17 mouse cellular contexts compared by ENCODE assay signal in the genomic region with DNA sequence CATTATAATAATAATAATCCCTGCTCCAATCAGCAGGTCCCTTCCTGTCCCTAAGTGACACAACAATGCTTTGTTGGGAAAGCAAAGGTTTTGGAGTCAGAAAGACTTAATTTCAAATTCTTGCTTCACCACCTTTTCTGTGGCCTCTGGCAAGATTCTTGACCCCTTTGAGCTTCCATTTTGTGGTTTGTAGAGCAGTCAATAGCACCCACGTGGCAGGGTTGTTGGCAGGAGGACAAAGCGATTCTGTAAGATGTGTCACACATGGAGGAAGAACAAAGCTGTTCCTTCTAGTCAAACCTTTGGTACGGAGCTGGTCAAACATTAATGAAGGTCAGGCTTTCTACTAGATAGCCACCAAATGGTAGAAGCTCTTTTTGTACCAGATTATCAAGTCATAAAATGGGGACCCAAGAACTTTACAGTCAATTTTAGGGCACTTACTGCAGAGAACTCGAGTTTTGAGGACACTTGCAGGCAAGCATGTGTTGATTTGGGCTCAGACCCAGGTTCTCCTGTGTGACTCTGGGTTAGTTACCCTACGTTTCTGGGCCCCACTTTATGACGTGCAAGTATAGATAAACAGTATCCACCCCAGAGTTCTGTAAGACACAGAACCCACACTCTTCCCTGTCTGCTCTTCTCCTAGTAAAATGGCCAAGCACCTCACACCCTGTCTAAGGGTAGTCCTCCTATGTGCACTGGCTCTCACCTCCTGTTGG. TPM values are rescaled to one million over a fixed set of nuclear protein-coding genes. Genes with fewer than 3 reads are reported as not detected.
DNase-seq lines count a peak whose midpoint lies in the region; ATAC-seq and TF ChIP-seq lines count a peak whose summit lies in the region.
"Had no signal": no experiment of that assay in that cellular context is flagged by ENCODE, and none has a peak within 500 bp of the region (broad histone marks: within the 10 kb centered on the region; RNA-seq: fewer than 3 reads in every experiment).

No protein-coding gene starts in this region.

- no peak for TF ChIP-seq CTCF in liver, postnatal 0 days (IDR thresholded peaks at IDR 0.05; ENCODE audit: low read depth)
- TF ChIP-seq CTCF in stomach, postnatal 0 days (IDR thresholded peaks at IDR 0.05; ENCODE audit: low read depth) = no peak

- ATAC-seq in liver, postnatal 0 days = peak; percentile 66
- ATAC-seq in stomach, postnatal 0 days (ENCODE audit: low FRiP score, low TSS enrichment) = peak; percentile 77; the same call in 1 of the 2 replicates
- ATAC-seq: liver, embryonic 12.5 days had no signal

- 54% methylated on average over 6 of the region's 6 CpGs for WGBS in liver, postnatal 0 days (ENCODE audit: insufficient replicate concordance)
- 26% methylated on average over 6 of the region's 6 CpGs for WGBS in large intestine, adult 2 months
- WGBS in stomach, postnatal 0 days = 50% methylated on average over 6 of the region's 6 CpGs

- no peaks in the 10 kb centered on the region for H3K4me1 ChIP-seq in liver, postnatal 0 days (ENCODE audit: insufficient read depth)
- H3K4me1 ChIP-seq in stomach, postnatal 0 days (replicated peaks; ENCODE audit: control insufficient read depth, insufficient read depth) = no peaks in the 10 kb centered on the region
- H3K4me1 ChIP-seq: hindbrain, embryonic 10.5 days; liver, embryonic 12.5 days; midbrain, embryonic 10.5 days; neural tube, embryonic 13.5 days had no signal

- peak; percentile 29; the same call in 1 of the 2 replicates for TF ChIP-seq EP300 in liver, postnatal 0 days (IDR thresholded peaks at IDR 0.05; ENCODE audit: low read depth)
- TF ChIP-seq EP300 in stomach, postnatal 0 days (optimal IDR thresholded peaks at IDR 0.05) = no peak

- no peak overlapping the region for H3K4me3 ChIP-seq in liver, postnatal 0 days (ENCODE audit: low read depth, low read length)
- no peak overlapping the region for H3K4me3 ChIP-seq in stomach, postnatal 0 days (ENCODE audit: low read depth, low read length)
- H3K4me3 ChIP-seq: erythroblast, embryonic 14.5 days; hindbrain, embryonic 10.5 days; liver, embryonic 12.5 days; midbrain, embryonic 10.5 days; neural tube, embryonic 13.5 days had no signal

- DNase-seq in liver, postnatal 0 days = peak; percentile 51
- no peak for DNase-seq in liver
- peak; percentile 90 for DNase-seq in fibroblast of lung, adult 2 months (ENCODE audit: low read depth)
- DNase-seq in large intestine, adult 2 months (ENCODE audit: low read depth, low spot score) = peak; percentile 92
- DNase-seq in stomach, postnatal 0 days (ENCODE audit: low spot score) = peak; percentile 51
- DNase-seq in left cerebral cortex, postnatal 25 days (ENCODE audit: low spot score in 2 of 2) = no peak
- no peak for DNase-seq in thymus, postnatal 36 days
- DNase-seq in gastrocnemius, postnatal 36 days = no peak
- DNase-seq: cerebellum, postnatal 10 days; gastrocnemius, postnatal 25 days; layer of hippocampus, adult 9-11 months; right cerebral cortex, postnatal 25 days had no signal

- no peak overlapping the region for H3K4me2 ChIP-seq in liver, postnatal 0 days (ENCODE audit: low read depth, low read length)
- H3K4me2 ChIP-seq in stomach, postnatal 0 days (replicated peaks; ENCODE audit: low read depth) = no peak overlapping the region
- H3K4me2 ChIP-seq: liver, embryonic 12.5 days; neural tube, embryonic 13.5 days had no signal

- H3K27me3 ChIP-seq in liver, postnatal 0 days (ENCODE audit: insufficient read depth, low read length) = no peaks in the 10 kb centered on the region
- no peaks in the 10 kb centered on the region for H3K27me3 ChIP-seq in stomach, postnatal 0 days (ENCODE audit: control insufficient read depth, insufficient read depth, low read length)
- H3K27me3 ChIP-seq: liver, embryonic 12.5 days; neural tube, embryonic 13.5 days had no signal

- no peak overlapping the region for H3K9ac ChIP-seq in liver, postnatal 0 days (replicated peaks)
- H3K9ac ChIP-seq in stomach, postnatal 0 days (ENCODE audit: low read length) = no peak overlapping the region
- H3K9ac ChIP-seq: liver, embryonic 12.5 days; neural tube, embryonic 13.5 days had no signal

- H3K27ac ChIP-seq in liver, postnatal 0 days (ENCODE audit: low read depth) = no peak overlapping the region
- H3K27ac ChIP-seq in stomach, postnatal 0 days (replicated peaks) = peak overlapping the region; percentile 35; the same call in 1 of the 2 replicates
- H3K27ac ChIP-seq: hindbrain, embryonic 10.5 days; liver, embryonic 12.5 days; midbrain, embryonic 10.5 days; neural tube, embryonic 13.5 days had no signal

- no peaks in the 10 kb centered on the region for H3K9me3 ChIP-seq in liver, postnatal 0 days (ENCODE audit: low read length)
- no peaks in the 10 kb centered on the region for H3K9me3 ChIP-seq in stomach, postnatal 0 days (ENCODE audit: control insufficient read depth, low read length)
- H3K9me3 ChIP-seq: hindbrain, embryonic 10.5 days; liver, embryonic 12.5 days; midbrain, embryonic 10.5 days; neural tube, embryonic 13.5 days had no signal

- intact Hi-C loops in left cerebral cortex, postnatal 25 days (cut with DNase I) = no loop called here
- intact Hi-C loops in gastrocnemius, postnatal 36 days (cut with DNase I) = no loop called here

- H3K36me3 ChIP-seq in liver, postnatal 0 days (replicated peaks; ENCODE audit: insufficient read depth, low read length) = no peaks in the 10 kb centered on the region
- no peaks in the 10 kb centered on the region for H3K36me3 ChIP-seq in stomach, postnatal 0 days (ENCODE audit: control insufficient read depth, insufficient read depth, low read length)
- H3K36me3 ChIP-seq: hindbrain, embryonic 10.5 days; liver, embryonic 12.5 days; midbrain, embryonic 10.5 days; neural tube, embryonic 13.5 days had no signal

RNA-seq across cellular contexts. Expression of gene S100a10, which starts 24.6 kb away (rescaled TPM):
- 75.4 and 82.0 TPM in 2 replicates for polyA plus RNA-seq in liver, postnatal 0 days (2015; fragmentation: Nextera tagmentation; extraction: Ambion mirVana)
- 437 and 499 TPM in 2 replicates for polyA plus RNA-seq in large intestine, adult 2 months (2012; rRNA removed)
- polyA plus RNA-seq in stomach, postnatal 0 days (2015; fragmentation: Nextera tagmentation; extraction: Ambion mirVana) = 314 and 375 TPM in 2 replicates
- total RNA-seq in left cerebral cortex, postnatal 25 days (2021) = 10 to 100 TPM; 35.9 to 41.5 TPM
- 10 to 100 TPM; 38.8 to 50.5 TPM for total RNA-seq in gastrocnemius, postnatal 36 days (2021)

RNA-seq across cellular contexts. Expression of gene S100a11, which starts 59.2 kb away (rescaled TPM):
- 330 and 336 TPM in 2 replicates for polyA plus RNA-seq in liver, postnatal 0 days (2015; fragmentation: Nextera tagmentation; extraction: Ambion mirVana)
- polyA plus RNA-seq in large intestine, adult 2 months (2012; rRNA removed) = 187 and 233 TPM in 2 replicates
- polyA plus RNA-seq in stomach, postnatal 0 days (2015; fragmentation: Nextera tagmentation; extraction: Ambion mirVana) = 1,952 and 2,093 TPM in 2 replicates
- 10 to 100 TPM in 1 of 2 experiments, 1 to 10 TPM in 1; 8.3 to 11.3 TPM for total RNA-seq in left cerebral cortex, postnatal 25 days (2021)
- 10 to 100 TPM; 37.6 to 43.6 TPM for total RNA-seq in gastrocnemius, postnatal 36 days (2021)

Comparison
In these comparisons a context has a peak if more than half of its experiments do, and no peak if none do; other contexts are left out.
1. DNase-seq: peak in liver, postnatal 0 days (single experiment), fibroblast of lung, adult 2 months (single experiment), large intestine, adult 2 months (single experiment) and stomach, postnatal 0 days (single experiment); none in liver (single experiment), left cerebral cortex, postnatal 25 days (0 of 2), thymus, postnatal 36 days (0 of 2) and gastrocnemius, postnatal 36 days (0 of 2).